Mouse (Mus musculus): Measurements from ENCODE around the gene Ctnnb1.
A peak's percentile ranks its signal among the peaks of the same experiment; 100 is the strongest.
"Not testable (repeated sequence)": the region's sequence is repeated elsewhere in the genome, so short reads cannot be mapped to it uniquely, and the experiment has no call there.

Gene Ctnnb1

DNA sequence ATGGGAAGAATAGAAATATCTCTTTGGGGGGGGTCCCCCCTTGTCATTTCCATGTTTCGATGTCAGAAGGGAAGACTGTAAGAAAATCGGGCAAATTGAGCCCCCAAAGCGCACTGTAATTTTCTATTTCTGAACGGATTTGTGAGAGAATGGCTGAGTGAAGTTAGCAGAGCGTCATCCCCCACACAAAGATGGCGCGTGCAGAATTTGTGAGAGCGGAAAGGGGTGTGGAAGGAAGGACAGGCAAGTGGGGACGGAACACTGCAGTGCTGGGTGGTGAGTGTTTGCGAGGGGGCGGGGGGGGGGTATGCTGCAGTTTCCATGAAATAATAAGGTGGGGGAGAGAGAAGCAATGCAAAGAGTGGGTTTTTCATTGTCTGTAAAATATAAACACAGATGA, at the start of gene Ctnnb1:
Gene Ctnnb1, plus strand, starts transcription at position 136 of the 400 bp plus-strand sequence.
- no peak for DNase-seq (ENCODE audit: low spot score in 2 of 2)

DNA sequence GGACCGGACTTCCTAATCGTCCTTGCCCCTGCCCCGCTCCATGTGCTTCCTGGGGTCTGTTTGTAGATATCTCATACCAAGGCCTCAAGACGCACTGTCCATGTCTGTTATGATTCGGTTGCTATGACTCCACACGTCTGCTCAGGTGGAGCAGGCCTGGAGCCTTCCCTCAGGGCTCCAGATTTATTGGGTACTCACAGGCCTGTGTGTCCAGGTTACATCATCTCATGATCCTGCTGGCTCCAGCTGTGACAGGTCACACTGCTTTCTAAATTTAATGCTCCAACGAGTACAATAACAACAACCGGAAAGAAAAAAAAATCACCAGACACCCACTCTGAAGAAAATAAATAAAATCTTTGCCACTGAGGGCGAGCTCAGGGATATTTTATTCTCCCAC, 48.7 kb upstream of the Ctnnb1 start:
- no peak for DNase-seq (ENCODE audit: low spot score in 2 of 2)

DNA sequence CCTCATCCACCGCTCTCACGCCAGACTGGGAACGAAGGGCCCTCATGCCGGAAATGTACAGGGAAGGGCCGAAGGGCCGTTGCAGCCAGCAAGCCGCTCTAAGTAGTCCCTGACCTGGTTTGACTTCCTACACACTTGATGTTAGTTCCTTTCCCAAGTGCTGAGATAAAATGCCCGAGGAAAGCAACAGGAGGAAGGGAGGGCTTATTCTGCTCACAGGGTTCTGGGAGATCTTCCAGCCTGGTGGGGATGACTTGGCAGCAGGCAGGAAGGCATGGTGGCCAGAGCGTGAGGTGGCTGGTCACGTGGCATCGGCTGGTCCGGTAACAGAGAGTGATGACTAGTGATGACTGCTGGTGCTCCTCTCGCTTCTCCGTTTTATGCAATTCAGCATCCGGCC, 47.9 kb upstream of the Ctnnb1 start:
- DNase-seq (ENCODE audit: low spot score in 2 of 2): no peak

DNA sequence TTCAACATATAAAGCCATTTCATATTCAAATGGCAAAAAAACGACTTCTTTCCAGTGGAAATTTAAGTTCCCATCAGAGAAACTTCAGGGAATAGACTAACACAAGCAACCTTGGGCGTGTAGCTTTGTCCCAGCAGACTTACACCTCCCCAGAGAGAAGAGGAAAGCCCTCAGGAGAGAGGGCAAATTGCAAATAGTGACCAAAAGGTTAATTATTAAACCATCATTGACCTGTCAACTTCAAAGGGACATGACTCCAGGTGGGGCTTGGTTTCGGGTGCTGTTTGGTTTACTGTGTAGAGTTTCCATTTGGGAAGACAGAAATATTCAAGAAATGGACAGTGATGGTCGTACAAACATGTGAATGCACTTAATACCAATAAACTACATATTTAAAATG, 47.2 kb upstream of the Ctnnb1 start:
- no peak for DNase-seq (ENCODE audit: low spot score in 2 of 2)

DNA sequence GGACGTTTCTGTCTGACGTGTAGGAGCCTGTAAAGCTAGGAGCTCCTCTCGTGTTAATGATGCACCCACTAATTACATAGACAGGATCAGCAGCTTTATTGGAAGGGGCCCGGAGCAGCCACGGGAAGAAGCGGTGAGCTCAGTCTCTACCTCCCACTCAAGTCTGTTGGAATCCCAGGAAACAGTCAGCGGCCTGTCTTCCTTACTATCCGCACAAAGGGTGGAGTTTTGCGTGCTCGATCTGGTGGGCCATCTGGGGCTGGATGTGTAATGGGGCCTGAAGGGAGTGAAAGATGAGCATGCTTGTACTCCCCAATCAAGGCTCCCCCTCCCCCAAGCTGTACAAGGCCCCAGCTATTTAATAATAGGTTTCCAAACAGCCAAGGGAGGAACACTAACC, 44.3 kb upstream of the Ctnnb1 start:
- peak; percentile 50 to 57 for DNase-seq (ENCODE audit: low spot score in 2 of 2)

DNA sequence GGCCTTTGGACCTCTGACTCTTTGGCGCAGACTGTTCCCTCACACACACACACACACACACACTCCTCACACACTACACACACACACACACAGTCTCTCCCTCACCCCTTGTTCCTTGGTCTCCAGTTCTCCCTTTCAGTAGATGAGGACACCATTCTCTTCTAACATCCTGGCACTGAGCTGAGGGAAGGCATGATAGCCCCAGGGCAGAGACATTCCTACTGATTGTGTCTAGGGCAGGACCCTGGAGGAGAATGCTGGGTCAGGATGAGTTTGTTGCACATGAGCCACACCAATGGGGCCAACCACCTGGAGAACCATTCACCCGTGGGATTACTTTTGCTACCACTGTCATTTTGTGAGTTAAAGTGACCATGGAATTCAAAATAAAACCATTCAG, 41.4 kb upstream of the Ctnnb1 start:
- DNase-seq (ENCODE audit: low spot score in 2 of 2): no peak

GRCm38 (mm10) chr9:120893435-120893834, 35.6 kb upstream of the Ctnnb1 start:
- DNase-seq (ENCODE audit: low spot score in 2 of 2): no peak

DNA sequence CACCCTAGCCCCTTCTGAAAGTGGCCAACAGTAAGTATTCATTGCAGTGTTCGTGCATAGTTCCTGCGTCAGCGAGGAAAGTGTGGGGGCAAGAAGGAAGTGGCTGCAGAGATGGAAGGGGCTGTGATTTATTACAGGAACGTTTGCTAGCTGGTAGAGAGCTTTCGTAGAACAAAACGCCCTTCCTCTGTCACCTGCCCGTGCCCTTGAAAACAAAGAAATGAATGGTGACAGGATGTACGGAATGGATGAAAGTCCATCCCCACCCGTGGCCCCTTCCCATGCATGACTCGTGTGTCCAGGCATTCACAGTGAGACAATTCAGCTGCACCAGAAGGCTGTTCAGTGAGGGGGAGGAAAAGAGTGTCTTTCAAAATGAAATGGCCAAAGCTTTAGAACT, 35.0 kb upstream of the Ctnnb1 start:
- no peak for DNase-seq (ENCODE audit: low spot score in 2 of 2)

DNA sequence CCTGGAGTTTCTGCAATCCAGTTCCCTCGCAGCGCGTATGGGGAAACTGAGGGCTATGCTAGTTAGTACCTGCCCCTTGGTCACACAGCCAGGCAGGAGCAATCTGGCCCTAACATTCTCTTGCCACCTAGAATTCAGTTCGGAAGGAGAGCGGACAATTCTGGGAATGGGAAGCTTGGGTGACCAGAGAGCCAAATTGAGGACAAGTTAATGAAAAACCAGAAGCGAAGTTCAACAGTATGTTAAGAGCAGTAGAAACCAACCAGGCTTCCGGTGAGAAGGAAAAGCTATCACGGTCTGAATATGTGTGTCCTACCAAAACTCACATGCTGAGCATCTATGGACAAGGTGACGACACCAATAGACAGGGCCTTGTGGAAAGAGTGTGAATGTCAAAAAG, 34.6 kb upstream of the Ctnnb1 start:
- DNase-seq (ENCODE audit: low spot score in 2 of 2): no peak

DNA sequence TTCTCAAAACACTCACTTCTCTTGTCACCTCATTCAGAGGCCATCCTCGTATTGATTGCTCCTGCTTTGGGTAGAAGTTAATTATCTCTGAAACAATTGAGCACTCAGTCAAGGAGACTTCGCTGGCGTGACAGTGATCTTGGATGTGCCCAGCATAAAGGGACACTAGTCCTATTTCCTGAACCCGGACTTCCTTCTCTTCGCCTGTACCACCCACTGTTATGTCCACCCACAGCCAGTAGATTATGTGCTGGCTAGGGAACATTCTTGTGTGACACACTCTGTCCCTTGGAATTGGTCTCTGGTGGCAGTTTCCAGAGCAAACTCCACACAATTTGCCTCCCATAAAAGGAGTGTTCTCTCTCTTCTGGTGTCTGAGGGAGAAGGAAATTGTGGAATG, 32.5 kb upstream of the Ctnnb1 start:
- no peak for DNase-seq (ENCODE audit: low spot score in 2 of 2)

DNA sequence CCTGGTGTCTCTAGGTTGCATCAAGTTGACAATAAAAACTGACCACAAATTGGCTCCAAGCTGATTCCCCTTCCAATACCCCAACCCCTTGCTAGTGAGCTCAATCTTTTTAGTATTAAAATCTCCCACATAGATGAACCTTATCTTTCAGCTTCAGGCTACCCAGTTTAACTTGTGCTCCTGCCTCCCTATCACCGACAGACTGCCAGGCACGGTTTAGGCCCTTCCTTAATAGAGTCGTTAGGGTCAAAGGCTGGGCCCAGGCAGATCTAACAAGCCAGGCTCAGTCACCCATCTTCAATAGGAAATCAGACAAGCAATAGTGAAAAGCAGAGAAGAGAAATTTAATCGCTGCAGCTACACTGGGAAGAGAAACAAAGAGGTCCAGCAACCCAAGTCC, 31.7 kb upstream of the Ctnnb1 start:
- DNase-seq (ENCODE audit: low spot score in 2 of 2): no peak

- DNase-seq (ENCODE audit: low spot score in 2 of 2): no peak
These were observed 29.2 kb upstream of the Ctnnb1 start for GRCm38 (mm10) chr9:120899833-120900232.

- no peak for DNase-seq (ENCODE audit: low spot score in 2 of 2)
These were observed 28.4 kb upstream of the Ctnnb1 start for GRCm38 (mm10) chr9:120900338-120901274.

DNA sequence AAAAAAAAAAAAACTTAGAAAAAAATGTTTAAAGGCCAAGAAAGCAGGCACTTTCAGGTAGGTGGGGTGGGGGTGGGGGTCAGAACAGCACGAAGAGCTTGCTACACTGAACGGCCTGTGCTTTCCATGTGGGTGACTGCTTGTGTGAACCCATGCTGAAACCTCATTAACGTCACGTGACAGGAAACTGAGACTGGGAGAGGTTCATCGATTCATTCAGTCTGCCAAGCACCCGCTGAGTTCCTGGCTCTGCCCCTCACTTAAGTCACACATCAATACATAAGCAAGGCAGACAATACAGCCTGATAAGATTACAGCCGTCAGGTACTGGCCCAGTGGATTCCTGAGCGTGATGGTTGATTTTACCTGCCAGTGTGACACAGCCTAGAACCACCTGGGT, 26.5 kb upstream of the Ctnnb1 start:
- no peak for DNase-seq (ENCODE audit: low spot score in 2 of 2)

GRCm38 (mm10) chr9:120908461-120908860, 20.6 kb upstream of the Ctnnb1 start:
- no peak for DNase-seq (ENCODE audit: low spot score in 2 of 2)

DNA sequence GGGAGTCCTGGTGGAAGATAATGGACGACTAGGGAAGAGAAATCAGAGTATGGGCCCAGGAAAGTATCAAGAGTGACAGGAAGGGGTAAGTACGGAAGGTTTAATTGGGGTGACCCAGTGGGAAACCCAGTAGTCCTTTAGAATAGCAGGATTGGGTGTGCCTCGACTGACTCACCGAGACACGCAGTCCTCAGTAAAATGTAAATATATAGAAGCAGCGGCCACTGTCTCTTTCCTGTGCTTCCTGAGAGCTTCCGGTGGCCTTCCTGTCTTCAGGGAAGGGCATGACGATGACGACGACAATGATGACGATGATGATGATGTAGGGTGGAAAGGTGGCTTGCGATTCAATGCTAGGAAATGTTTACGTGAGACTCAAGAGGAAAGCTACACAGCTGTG, 15.9 kb upstream of the Ctnnb1 start:
- DNase-seq (ENCODE audit: low spot score in 2 of 2): no peak

GRCm38 (mm10) chr9:120914429-120914828, 14.6 kb upstream of the Ctnnb1 start:
- no peak for DNase-seq (ENCODE audit: low spot score in 2 of 2)

- no peak for DNase-seq (ENCODE audit: low spot score in 2 of 2)
These were observed 14.0 kb upstream of the Ctnnb1 start for GRCm38 (mm10) chr9:120914877-120915459.

DNA sequence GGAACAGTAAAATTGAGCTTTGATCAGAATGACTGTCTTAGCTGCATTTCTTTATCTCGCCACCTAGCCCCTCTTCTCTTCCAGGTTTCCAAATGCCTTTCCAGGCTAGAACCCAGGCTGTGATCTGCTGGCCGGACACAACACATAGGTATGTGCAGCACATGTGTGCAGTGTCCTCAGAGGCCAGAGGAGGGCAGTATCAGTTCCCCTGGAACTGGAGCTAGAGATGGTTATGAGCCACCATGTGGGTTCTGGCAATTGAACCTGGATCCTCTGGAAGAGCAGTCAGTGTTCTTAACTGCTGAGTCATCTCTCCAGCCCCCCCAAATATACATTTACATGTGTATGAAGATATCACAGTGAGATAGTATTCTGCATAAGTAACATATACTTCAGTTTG, 11.4 kb upstream of the Ctnnb1 start:
- DNase-seq (ENCODE audit: low spot score in 2 of 2): not testable (repeated sequence)

DNA sequence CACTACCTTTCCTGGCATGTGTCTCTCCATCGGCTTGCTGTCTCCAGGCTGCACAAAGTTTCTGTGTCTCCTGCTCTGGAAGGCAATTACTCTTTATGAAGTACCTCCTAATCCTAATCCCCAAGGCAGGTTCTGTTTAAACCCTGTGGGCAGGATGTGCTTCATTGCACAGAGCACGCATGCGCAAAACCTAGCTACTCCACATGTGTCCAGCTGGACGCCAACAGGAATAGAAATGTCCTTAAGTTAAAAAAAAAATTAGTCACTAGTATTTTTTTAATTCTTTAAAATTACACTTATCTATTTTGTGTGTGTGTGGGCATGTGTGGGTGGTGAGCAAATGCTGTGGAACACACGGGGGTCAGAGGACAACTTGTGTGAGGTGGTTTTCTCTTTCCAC, 10.8 kb upstream of the Ctnnb1 start:
- DNase-seq (ENCODE audit: low spot score in 2 of 2): no peak

GRCm38 (mm10) chr9:120918642-120919041, 10.4 kb upstream of the Ctnnb1 start:
- DNase-seq (ENCODE audit: low spot score in 2 of 2): peak in 1 of 2 experiments; percentile 45

GRCm38 (mm10) chr9:120919130-120919529, 9.9 kb upstream of the Ctnnb1 start:
- DNase-seq (ENCODE audit: low spot score in 2 of 2): no peak

DNA sequence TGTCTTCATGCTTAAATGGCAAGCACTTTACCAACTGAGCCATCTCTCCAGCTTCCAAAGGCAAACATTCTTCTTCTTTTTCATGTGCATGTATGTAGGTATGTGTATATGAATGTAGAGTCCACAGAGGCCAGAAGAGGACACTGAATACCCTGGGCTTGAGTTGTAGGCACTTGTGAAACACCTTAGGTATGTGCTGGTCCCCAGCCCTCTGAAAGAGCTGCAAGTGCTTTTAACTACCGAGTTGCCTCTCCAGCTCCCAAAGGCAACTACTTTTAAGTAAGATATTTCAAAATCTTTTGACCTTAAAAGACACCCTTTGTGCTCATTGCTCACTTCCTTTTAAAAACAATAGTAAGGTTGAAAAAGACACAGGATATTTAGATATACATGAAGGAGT, 2.9 kb upstream of the Ctnnb1 start:
- DNase-seq (ENCODE audit: low spot score in 2 of 2): no peak
